Mouse (Mus musculus): Measurements from ENCODE around the gene Ttf1. TPM values are rescaled to one million over a fixed set of nuclear protein-coding genes. Genes with fewer than 3 reads are reported as not detected.

Ttf1 gene
- total RNA-seq, 1 experiment from 2014 or later, result 18.5 TPM

DNA sequence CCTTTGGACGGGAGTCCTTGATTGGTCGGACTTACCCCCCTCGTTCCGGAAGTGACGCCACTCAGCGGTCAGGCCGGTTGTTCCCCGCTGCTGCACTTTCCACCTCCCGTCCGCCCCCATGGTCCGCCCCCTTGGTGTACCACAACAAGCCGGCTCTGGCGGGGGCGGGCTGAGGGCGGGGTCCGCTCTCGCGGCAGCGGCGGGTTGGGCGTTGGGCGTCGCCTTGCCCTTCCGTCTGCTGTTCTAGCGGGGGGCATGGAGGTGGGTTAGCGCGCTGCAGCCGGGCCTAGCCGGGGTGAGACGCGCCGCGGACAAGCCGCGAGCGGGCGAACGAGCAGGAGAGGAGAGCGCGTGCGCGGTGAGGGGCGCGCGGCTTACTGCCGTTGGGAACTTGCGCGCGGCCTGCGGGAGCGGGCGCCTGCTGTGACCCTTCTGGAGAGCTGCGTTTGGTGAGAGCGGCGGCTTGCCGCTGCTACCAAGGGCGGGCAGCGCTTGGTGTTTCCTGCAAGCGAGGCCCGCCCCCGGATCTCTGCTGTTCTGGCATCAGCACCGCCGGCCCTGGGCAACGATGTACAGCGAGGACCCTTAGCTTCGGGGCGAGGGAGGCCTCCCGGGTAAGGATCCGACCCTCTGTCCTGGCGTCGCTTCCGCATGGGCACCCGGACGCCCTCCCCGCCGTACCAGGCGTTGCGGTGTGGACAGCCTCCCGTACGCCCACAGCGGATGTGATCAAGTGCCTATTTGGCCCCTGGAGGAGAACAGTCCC is 65.1 kb downstream of the Ttf1 start:
- DNase-seq, result peak; percentile 100

DNA sequence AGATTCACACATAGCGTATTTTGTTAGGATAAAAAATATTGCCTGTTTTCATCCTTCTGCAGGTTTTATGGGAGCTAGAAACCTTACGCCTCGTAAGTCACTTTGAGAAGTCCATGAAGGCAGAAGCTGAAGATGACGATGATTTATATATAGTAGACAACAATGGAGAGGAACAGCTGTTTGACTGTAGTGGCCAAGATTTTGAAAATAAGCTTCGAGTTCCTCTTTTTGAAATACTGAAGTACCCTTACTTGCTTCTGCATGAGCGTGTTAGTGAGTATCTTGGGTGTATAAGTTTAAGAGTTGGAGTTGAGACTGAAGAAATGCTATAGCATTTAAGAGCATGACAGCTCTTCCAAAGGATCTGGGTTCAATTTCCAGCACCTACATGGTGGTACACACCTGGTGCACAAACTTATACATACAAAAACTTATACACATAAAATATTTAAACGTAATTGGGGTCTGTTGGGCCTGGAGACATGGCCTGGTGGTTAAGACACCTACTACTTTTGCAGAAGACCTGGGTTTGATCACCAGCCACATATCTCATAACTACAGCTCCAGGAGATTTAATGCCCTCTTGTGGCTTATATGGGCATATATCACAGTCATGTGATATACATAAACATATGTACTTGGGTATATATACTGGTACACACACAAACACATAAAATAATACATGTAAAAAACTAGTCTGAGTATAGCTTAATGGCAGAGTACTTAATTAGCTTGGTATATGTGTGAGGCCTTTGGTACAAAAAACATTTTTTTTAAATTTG is 70.2 kb downstream of the Ttf1 start:
- no peak for DNase-seq

DNA sequence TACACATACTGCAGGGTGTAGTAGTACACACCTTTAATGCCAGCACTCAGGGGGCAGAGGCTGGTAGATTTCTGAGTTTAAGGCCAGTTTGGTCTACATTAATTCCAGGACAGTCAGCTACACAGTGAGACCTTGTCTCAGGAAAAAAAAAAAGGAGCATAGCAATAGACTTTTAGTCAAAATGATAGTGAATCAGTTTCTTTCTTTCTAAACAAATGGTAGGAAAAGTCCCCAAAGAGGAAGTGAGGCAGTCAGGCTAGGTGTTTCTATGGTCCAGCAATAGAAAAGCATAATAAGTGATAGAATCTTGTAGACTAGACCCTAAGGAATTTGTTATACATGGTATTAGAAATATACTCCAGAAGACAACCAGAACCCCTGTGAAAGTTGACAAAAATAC is 75.1 kb downstream of the Ttf1 start:
- no peak for DNase-seq

Other genes starting within 250 kb of the Ttf1 start
- 31.0 and 40.5 TPM in 2 replicates for gene Gtf3c4, start 219.9 kb upstream of the Ttf1 start, total RNA-seq (2021)
- 9.8 and 10.6 TPM in 2 replicates for gene Ddx31, start 219.9 kb upstream of the Ttf1 start, total RNA-seq (2021)
- not detected in 2 replicates for gene Barhl1, start 143.6 kb upstream of the Ttf1 start, total RNA-seq (2021)
- gene Cfap77, start 5.2 kb upstream of the Ttf1 start, total RNA-seq (2021), result 0.76 and 0.90 TPM in 2 replicates
- gene Setx, start 63.9 kb downstream of the Ttf1 start, total RNA-seq (2021), result 43.2 and 43.6 TPM in 2 replicates
- gene Ntng2, start 192.7 kb downstream of the Ttf1 start, total RNA-seq (2021), result 43.0 and 54.3 TPM in 2 replicates